Mouse (Mus musculus): Measurements from ENCODE around the gene Ubxn11. TPM values are rescaled to one million over a fixed set of nuclear protein-coding genes. Genes with fewer than 3 reads are reported as not detected.
A peak's percentile ranks its signal among the peaks of the same experiment; 100 is the strongest.
"Not testable (repeated sequence)": the region's sequence is repeated elsewhere in the genome, so short reads cannot be mapped to it uniquely, and the experiment has no call there.

The Ubxn11 gene
- polyA plus RNA-seq, 1 experiment from 2014 or later, result 13.3 TPM

- no peak for ATAC-seq
- no peak overlapping the region for H3K9ac ChIP-seq (replicated peaks; ENCODE audit: low read depth, low read length)
- H3K4me3 ChIP-seq (replicated peaks; ENCODE audit: low read length), result no peak overlapping the region
- no peak overlapping the region for H3K4me2 ChIP-seq (ENCODE audit: low read length)
- no peaks in the 10 kb centered on the region for H3K4me1 ChIP-seq (replicated peaks; ENCODE audit: control insufficient read depth, insufficient read depth, low read length)
- H3K27ac ChIP-seq (ENCODE audit: low read length), result no peak overlapping the region
- no peaks in the 10 kb centered on the region for H3K27me3 ChIP-seq (replicated peaks; ENCODE audit: control insufficient read depth, insufficient read depth, low read length)
- 93% methylated on average over 3 of the region's 3 CpGs for WGBS
- H3K9me3 ChIP-seq (ENCODE audit: control insufficient read depth, low read length), result no peaks in the 10 kb centered on the region
- H3K36me3 ChIP-seq (ENCODE audit: control insufficient read depth, insufficient read depth), result peaks cover 9% of the 10 kb centered on the region; the same call in 1 of the 2 replicates
Measured at GRCm38 (mm10) chr4:134152112-134152511, 49.7 kb downstream of the Ubxn11 start.

- WGBS, result 98% methylated on average over 3 of the region's 3 CpGs
- no peak for ATAC-seq
- Histone ChIP-seq H3K4me2 (ENCODE audit: low read length) (no peak overlapping the region), H3K36me3 (ENCODE audit: control insufficient read depth, insufficient read depth) (peaks cover 9% of the 10 kb centered on the region; the same call in 1 of the 2 replicates), H3K9me3 (ENCODE audit: control insufficient read depth, low read length) (no peaks in the 10 kb centered on the region), H3K4me3 (replicated peaks; ENCODE audit: low read length) (no peak overlapping the region), H3K9ac (replicated peaks; ENCODE audit: low read depth, low read length) (no peak overlapping the region), H3K27ac (ENCODE audit: low read length) (no peak overlapping the region), H3K27me3 (replicated peaks; ENCODE audit: control insufficient read depth, insufficient read depth, low read length) (no peaks in the 10 kb centered on the region), H3K4me1 (replicated peaks; ENCODE audit: control insufficient read depth, insufficient read depth, low read length) (no peaks in the 10 kb centered on the region)
Measured at GRCm38 (mm10) chr4:134153656-134154055, 51.3 kb downstream of the Ubxn11 start.

GRCm38 (mm10) chr4:134154354-134154753 lies 52.0 kb downstream of the Ubxn11 start:
- H3K4me3 ChIP-seq (replicated peaks; ENCODE audit: low read length), result no peak overlapping the region
- no peak overlapping the region for H3K4me2 ChIP-seq (ENCODE audit: low read length)
- H3K27ac ChIP-seq (ENCODE audit: low read length), result no peak overlapping the region
- 92% methylated on average over 3 of the region's 3 CpGs for WGBS
- no peak for ATAC-seq
- no peaks in the 10 kb centered on the region for H3K9me3 ChIP-seq (ENCODE audit: control insufficient read depth, low read length)
- no peak overlapping the region for H3K9ac ChIP-seq (replicated peaks; ENCODE audit: low read depth, low read length)
- no peaks in the 10 kb centered on the region for H3K4me1 ChIP-seq (replicated peaks; ENCODE audit: control insufficient read depth, insufficient read depth, low read length)
- H3K36me3 ChIP-seq (ENCODE audit: control insufficient read depth, insufficient read depth), result peaks cover 9% of the 10 kb centered on the region; the same call in 1 of the 2 replicates
- no peaks in the 10 kb centered on the region for H3K27me3 ChIP-seq (replicated peaks; ENCODE audit: control insufficient read depth, insufficient read depth, low read length)

- no peak overlapping the region for H3K9ac ChIP-seq (replicated peaks; ENCODE audit: low read depth, low read length)
- no peak overlapping the region for H3K4me3 ChIP-seq (replicated peaks; ENCODE audit: low read length)
- H3K9me3 ChIP-seq (ENCODE audit: control insufficient read depth, low read length), result no peaks in the 10 kb centered on the region
- WGBS, result 89% methylated on average over 6 of the region's 6 CpGs
- ATAC-seq, result no peak
- peaks cover 9% of the 10 kb centered on the region; the same call in 1 of the 2 replicates for H3K36me3 ChIP-seq (ENCODE audit: control insufficient read depth, insufficient read depth)
- H3K27ac ChIP-seq (ENCODE audit: low read length), result no peak overlapping the region
- no peaks in the 10 kb centered on the region for H3K4me1 ChIP-seq (replicated peaks; ENCODE audit: control insufficient read depth, insufficient read depth, low read length)
- H3K27me3 ChIP-seq (replicated peaks; ENCODE audit: control insufficient read depth, insufficient read depth, low read length), result no peaks in the 10 kb centered on the region
- H3K4me2 ChIP-seq (ENCODE audit: low read length), result no peak overlapping the region
Measured at GRCm38 (mm10) chr4:134155531-134155930, 53.2 kb downstream of the Ubxn11 start.

GRCm38 (mm10) chr4:134155961-134156465 lies 53.6 kb downstream of the Ubxn11 start:
- ATAC-seq, result no peak
- WGBS, result 94% methylated on average over 10 of the region's 10 CpGs
- Histone ChIP-seq H3K4me3 (replicated peaks; ENCODE audit: low read length) (no peak overlapping the region), H3K4me2 (ENCODE audit: low read length) (no peak overlapping the region), H3K4me1 (replicated peaks; ENCODE audit: control insufficient read depth, insufficient read depth, low read length) (no peaks in the 10 kb centered on the region), H3K27me3 (replicated peaks; ENCODE audit: control insufficient read depth, insufficient read depth, low read length) (no peaks in the 10 kb centered on the region), H3K9ac (replicated peaks; ENCODE audit: low read depth, low read length) (no peak overlapping the region), H3K27ac (ENCODE audit: low read length) (no peak overlapping the region), H3K36me3 (ENCODE audit: control insufficient read depth, insufficient read depth) (peaks cover 8% of the 10 kb centered on the region; the same call in 1 of the 2 replicates), H3K9me3 (ENCODE audit: control insufficient read depth, low read length) (no peaks in the 10 kb centered on the region)

GRCm38 (mm10) chr4:134156744-134157143 lies 54.4 kb downstream of the Ubxn11 start:
- no peak overlapping the region for H3K9ac ChIP-seq (replicated peaks; ENCODE audit: low read depth, low read length)
- WGBS, result 87% methylated on average over 8 of the region's 8 CpGs

GRCm38 (mm10) chr4:134157558-134157957 lies 55.2 kb downstream of the Ubxn11 start:
- Histone ChIP-seq H3K9ac (replicated peaks; ENCODE audit: low read depth, low read length) (no peak overlapping the region), H3K36me3 (ENCODE audit: control insufficient read depth, insufficient read depth) (peaks cover 5% of the 10 kb centered on the region; the same call in 1 of the 2 replicates), H3K4me2 (ENCODE audit: low read length) (no peak overlapping the region), H3K27me3 (replicated peaks; ENCODE audit: control insufficient read depth, insufficient read depth, low read length) (no peaks in the 10 kb centered on the region), H3K27ac (ENCODE audit: low read length) (no peak overlapping the region), H3K4me3 (replicated peaks; ENCODE audit: low read length) (no peak overlapping the region), H3K9me3 (ENCODE audit: control insufficient read depth, low read length) (no peaks in the 10 kb centered on the region), H3K4me1 (replicated peaks; ENCODE audit: control insufficient read depth, insufficient read depth, low read length) (no peaks in the 10 kb centered on the region)
- ATAC-seq, result no peak
- WGBS, result 81% methylated on average over 2 of the region's 2 CpGs

More at GRCm38 (mm10) chr4:134156744-134157143, 54.4 kb downstream of the Ubxn11 start:
- no peak for ATAC-seq
- H3K27me3 ChIP-seq (replicated peaks; ENCODE audit: control insufficient read depth, insufficient read depth, low read length), result no peaks in the 10 kb centered on the region
- H3K4me2 ChIP-seq (ENCODE audit: low read length), result no peak overlapping the region
- H3K4me3 ChIP-seq (replicated peaks; ENCODE audit: low read length), result no peak overlapping the region
- H3K27ac ChIP-seq (ENCODE audit: low read length), result no peak overlapping the region
- H3K36me3 ChIP-seq (ENCODE audit: control insufficient read depth, insufficient read depth), result peaks cover 7% of the 10 kb centered on the region; the same call in 1 of the 2 replicates
- no peaks in the 10 kb centered on the region for H3K9me3 ChIP-seq (ENCODE audit: control insufficient read depth, low read length)
- no peaks in the 10 kb centered on the region for H3K4me1 ChIP-seq (replicated peaks; ENCODE audit: control insufficient read depth, insufficient read depth, low read length)

GRCm38 (mm10) chr4:134158774-134159173 lies 56.4 kb downstream of the Ubxn11 start:
- Histone ChIP-seq H3K9ac (replicated peaks; ENCODE audit: low read depth, low read length) (no peak overlapping the region), H3K27me3 (replicated peaks; ENCODE audit: control insufficient read depth, insufficient read depth, low read length) (no peaks in the 10 kb centered on the region)
- 82% methylated on average over 6 of the region's 6 CpGs for WGBS

GRCm38 (mm10) chr4:134160071-134160470 lies 57.7 kb downstream of the Ubxn11 start:
- Histone ChIP-seq H3K4me2 (ENCODE audit: low read length) (peak overlapping the region; percentile 52), H3K4me3 (replicated peaks; ENCODE audit: low read length) (peak overlapping the region; percentile 53), H3K9ac (replicated peaks; ENCODE audit: low read depth, low read length) (0 out of 2 replicates have a peak overlapping the region, but pooled peaks have one; percentile 37)
- 7% methylated on average over 25 of the region's 30 CpGs for WGBS
- H3K9me3 ChIP-seq (ENCODE audit: control insufficient read depth, low read length); H3K36me3 ChIP-seq (ENCODE audit: control insufficient read depth, insufficient read depth); H3K27me3 ChIP-seq (replicated peaks; ENCODE audit: control insufficient read depth, insufficient read depth, low read length); H3K4me1 ChIP-seq (replicated peaks; ENCODE audit: control insufficient read depth, insufficient read depth, low read length); H3K27ac ChIP-seq (ENCODE audit: low read length); ATAC-seq: not testable (repeated sequence)

More at GRCm38 (mm10) chr4:134158774-134159173, 56.4 kb downstream of the Ubxn11 start:
- Histone ChIP-seq H3K4me3 (replicated peaks; ENCODE audit: low read length) (no peak overlapping the region), H3K9me3 (ENCODE audit: control insufficient read depth, low read length) (no peaks in the 10 kb centered on the region), H3K36me3 (ENCODE audit: control insufficient read depth, insufficient read depth) (peaks cover 3% of the 10 kb centered on the region; the same call in 1 of the 2 replicates), H3K27ac (ENCODE audit: low read length) (no peak overlapping the region), H3K4me2 (ENCODE audit: low read length) (no peak overlapping the region), H3K4me1 (replicated peaks; ENCODE audit: control insufficient read depth, insufficient read depth, low read length) (no peaks in the 10 kb centered on the region)
- ATAC-seq, result no peak

All from forebrain, embryonic 16.5 days (tissue).